Mouse (Mus musculus) stomach, postnatal 0 days (tissue): ENCODE measurements around the gene Plekha1.

Source experiments
- CTCF ChIP-seq: IDR thresholded peaks from 2 replicates; pipeline ENCODE4 v1.5.1; 2016; ENCODE audit warnings: antibody characterized with exemption, low read depth, mild to moderate bottlenecking, moderate library complexity
- EP300 ChIP-seq: optimal IDR thresholded peaks from 2 replicates; pipeline ENCODE3; 2016; ENCODE audit warnings: antibody characterized with exemption

- TF ChIP-seq CTCF (no peak), EP300 (no peak)
These were observed 30.3 kb upstream of the Plekha1 start for GRCm38 (mm10) chr7:130834958-130835861.
